Mouse (Mus musculus): Measurements from ENCODE around the gene Zscan20.

Zscan20 gene

DNA sequence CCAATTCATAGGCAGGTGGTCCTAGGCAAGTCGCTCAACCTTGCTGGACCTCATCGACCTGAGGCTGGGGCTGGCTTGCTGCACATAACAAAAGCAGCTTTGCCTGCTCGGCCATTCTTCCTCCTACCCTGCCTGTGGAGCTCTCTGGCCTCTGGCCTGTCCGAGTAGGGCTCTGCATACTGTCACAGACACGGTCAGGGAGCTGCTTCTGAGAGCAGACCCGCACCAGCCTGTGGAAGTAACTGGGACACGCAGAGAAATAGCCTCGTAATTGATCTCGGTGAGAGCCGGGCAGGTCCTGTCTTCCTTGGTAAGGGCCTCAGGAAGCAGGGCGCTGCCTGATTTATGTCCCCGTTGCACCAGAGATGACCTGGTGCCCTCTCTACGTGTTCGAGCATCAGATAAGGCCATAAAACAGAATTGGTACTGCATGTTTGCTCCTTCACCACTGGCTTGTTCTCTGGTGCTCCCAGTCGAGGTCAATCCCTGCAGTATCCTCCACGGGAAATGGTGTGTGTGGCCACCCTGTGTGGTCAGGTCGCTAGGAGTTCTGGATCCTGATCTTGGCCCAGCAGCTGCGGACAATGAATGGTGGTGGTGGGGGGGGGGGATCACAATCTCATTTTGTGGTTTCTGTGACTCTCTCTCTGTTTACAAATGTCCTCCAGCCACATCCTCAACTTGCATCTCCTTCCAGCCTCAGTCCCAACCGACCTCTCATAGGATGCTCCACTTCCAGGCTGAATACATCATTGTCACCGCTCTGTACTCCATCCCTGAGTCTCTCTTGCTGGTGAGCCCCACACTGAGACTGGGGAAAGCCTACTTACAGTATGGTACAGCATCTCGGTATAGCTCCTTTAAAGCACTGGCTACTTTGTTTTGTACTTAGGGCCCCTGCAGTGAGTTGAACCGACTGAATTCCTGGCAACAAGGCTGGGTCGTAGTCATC, 32.1 kb upstream of the Zscan20 start:
- Histone ChIP-seq H3K27me3 (ENCODE audit: insufficient read depth, low read length) (peaks cover 18% of the 10 kb centered on the region; the same call in 1 of the 2 replicates), H3K4me1 (replicated peaks; ENCODE audit: low read depth, low read length) (peaks cover 12% of the 10 kb centered on the region; the same call in 1 of the 2 replicates), H3K36me3 (ENCODE audit: insufficient read depth, low read length) (no peaks in the 10 kb centered on the region), H3K4me3 (replicated peaks; ENCODE audit: low read length) (no peak overlapping the region), H3K9me3 (ENCODE audit: low read length) (no peaks in the 10 kb centered on the region)
- no peak for TF ChIP-seq NANOG (IDR thresholded peaks at IDR 0.05; ENCODE audit: borderline replicate concordance, low read length)
- TF ChIP-seq CTCF (conservative IDR thresholded peaks at IDR 0.05; ENCODE audit: low read length), result no peak
- no peak for TF ChIP-seq POU5F1 (IDR thresholded peaks at IDR 0.05; ENCODE audit: borderline replicate concordance, low read length)

DNA sequence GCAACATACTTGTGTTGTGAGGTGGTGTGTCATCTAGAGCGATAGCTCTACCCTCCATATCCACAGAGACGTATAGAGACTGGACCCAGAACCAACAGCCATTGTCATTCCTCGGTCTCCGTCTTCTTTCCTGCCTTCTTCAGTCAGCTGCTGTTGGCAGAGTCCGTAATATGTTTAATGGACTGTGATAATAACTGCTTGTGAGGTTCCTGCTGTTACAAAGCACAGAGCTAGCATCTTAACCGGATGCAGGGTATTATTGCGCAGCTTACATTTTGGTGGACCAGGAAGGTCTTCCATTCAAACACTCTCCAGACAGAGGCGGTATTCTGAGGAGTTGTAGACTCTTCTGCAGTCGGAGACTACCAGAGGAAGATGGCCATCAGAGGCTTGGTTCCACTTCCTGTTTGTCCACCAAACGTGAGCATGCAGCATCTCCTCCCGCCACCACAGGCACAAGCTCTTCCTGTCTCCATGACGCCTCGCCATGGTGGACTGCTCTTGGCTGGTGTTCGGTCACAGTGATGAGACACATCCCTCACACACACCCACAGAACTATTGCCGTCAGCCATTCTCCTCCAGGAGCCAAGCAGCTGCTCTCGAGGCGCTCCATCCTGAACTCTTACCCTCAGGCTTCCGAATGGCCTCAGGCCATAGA, 28.5 kb upstream of the Zscan20 start:
- H3K27me3 ChIP-seq (ENCODE audit: insufficient read depth, low read length), result 0 out of 2 replicates have a peak, but pooled peaks cover 8% of the 10 kb centered on the region
- no peak overlapping the region for H3K4me3 ChIP-seq (replicated peaks; ENCODE audit: low read length)
- TF ChIP-seq NANOG (IDR thresholded peaks at IDR 0.05; ENCODE audit: borderline replicate concordance, low read length) (no peak), POU5F1 (IDR thresholded peaks at IDR 0.05; ENCODE audit: borderline replicate concordance, low read length) (no peak), CTCF (conservative IDR thresholded peaks at IDR 0.05; ENCODE audit: low read length) (no peak)
- H3K9me3 ChIP-seq (ENCODE audit: low read length), result no peaks in the 10 kb centered on the region
- peaks cover 28% of the 10 kb centered on the region for H3K4me1 ChIP-seq (replicated peaks; ENCODE audit: low read depth, low read length)
- no peaks in the 10 kb centered on the region for H3K36me3 ChIP-seq (ENCODE audit: insufficient read depth, low read length)

DNA sequence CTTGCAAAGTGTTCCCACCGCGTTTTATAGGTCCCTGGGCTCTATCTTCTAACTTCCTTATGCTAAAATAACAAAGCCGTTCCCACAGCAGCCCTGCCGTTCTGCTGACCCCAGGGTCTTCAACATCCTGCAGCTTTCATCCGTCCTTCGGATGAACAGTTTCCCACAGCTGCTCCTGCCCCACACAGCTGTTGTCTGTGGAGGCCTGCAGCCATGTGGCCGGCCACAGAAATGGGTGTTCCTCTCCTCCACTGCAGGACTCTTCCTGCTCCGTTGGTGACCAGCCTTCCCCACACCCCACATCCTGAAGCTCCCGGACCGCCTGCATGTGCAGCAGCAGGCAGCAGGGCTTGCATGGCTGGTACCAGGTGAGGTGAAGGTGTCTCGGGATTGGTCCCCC, 27.4 kb upstream of the Zscan20 start:
- Histone ChIP-seq H3K27me3 (ENCODE audit: insufficient read depth, low read length) (0 out of 2 replicates have a peak, but pooled peaks cover 7% of the 10 kb centered on the region), H3K4me1 (replicated peaks; ENCODE audit: low read depth, low read length) (peaks cover 25% of the 10 kb centered on the region), H3K36me3 (ENCODE audit: insufficient read depth, low read length) (no peaks in the 10 kb centered on the region), H3K4me3 (replicated peaks; ENCODE audit: low read length) (no peak overlapping the region), H3K9me3 (ENCODE audit: low read length) (no peaks in the 10 kb centered on the region)
- TF ChIP-seq POU5F1 (IDR thresholded peaks at IDR 0.05; ENCODE audit: borderline replicate concordance, low read length) (no peak), CTCF (conservative IDR thresholded peaks at IDR 0.05; ENCODE audit: low read length) (no peak), NANOG (IDR thresholded peaks at IDR 0.05; ENCODE audit: borderline replicate concordance, low read length) (no peak)

DNA sequence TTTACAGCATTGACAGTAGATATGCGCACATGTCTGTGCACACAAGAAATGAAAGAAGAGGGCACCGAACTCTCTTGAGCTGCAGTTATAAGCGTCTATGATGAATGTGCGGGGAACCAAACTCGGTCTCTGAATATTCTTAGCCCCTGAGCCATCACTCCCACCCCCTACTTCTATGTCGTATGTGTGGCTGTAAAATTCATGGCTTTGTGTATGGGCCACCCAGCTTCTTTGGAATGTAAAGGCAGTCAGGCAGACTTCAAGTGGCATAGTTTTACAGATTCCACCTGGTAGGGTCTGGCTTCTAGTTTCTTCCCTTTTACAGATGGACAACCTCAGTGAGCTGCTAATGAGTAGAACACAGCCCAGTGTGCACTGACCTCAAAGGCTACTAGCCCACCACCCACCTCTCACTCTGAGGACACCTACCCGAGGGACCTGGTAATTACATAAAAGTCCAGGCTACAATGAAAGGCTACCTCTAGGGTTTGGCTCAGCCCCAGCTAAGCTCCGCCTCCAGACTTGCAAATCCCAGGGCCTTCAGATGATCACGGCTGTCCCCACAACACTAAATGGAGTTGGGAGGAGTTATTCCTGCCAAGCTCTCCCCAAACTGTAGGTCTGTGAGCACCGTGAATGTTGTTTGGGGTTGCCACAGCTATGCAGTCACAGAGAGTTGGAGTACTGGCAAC, 26.1 kb upstream of the Zscan20 start:
- no peak overlapping the region for H3K4me3 ChIP-seq (replicated peaks; ENCODE audit: low read length)
- TF ChIP-seq CTCF (conservative IDR thresholded peaks at IDR 0.05; ENCODE audit: low read length) (no peak), POU5F1 (IDR thresholded peaks at IDR 0.05; ENCODE audit: borderline replicate concordance, low read length) (no peak)

DNA sequence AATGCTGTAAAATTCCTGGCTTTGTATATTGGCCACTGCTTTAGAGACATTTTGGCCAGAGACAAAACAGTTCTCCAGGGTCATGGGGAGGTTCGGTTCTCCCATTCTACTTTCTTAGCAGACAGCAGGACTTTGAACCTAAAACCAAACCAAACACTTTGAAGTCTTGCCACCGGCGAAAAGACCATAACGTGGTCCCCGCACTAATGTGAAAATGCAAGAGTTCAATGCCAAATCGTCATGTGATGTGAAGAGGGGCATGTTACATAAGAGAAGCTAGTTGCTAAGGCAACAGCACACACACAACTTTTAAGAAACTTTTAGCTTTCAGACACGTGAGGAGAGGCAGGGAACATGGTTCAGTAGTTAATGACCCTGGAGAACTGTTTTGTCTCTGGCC, 25.6 kb upstream of the Zscan20 start:
- Histone ChIP-seq H3K4me3 (replicated peaks; ENCODE audit: low read length) (no peak overlapping the region), H3K27me3 (ENCODE audit: insufficient read depth, low read length) (peaks cover 18% of the 10 kb centered on the region; the same call in 1 of the 2 replicates), H3K9me3 (ENCODE audit: low read length) (no peaks in the 10 kb centered on the region), H3K4me1 (replicated peaks; ENCODE audit: low read depth, low read length) (peaks cover 25% of the 10 kb centered on the region), H3K36me3 (ENCODE audit: insufficient read depth, low read length) (no peaks in the 10 kb centered on the region)
- TF ChIP-seq NANOG (IDR thresholded peaks at IDR 0.05; ENCODE audit: borderline replicate concordance, low read length) (no peak), CTCF (conservative IDR thresholded peaks at IDR 0.05; ENCODE audit: low read length) (no peak), POU5F1 (IDR thresholded peaks at IDR 0.05; ENCODE audit: borderline replicate concordance, low read length) (no peak)

More for the DNA sequence above, 26.1 kb upstream of the Zscan20 start:
- Histone ChIP-seq H3K27me3 (ENCODE audit: insufficient read depth, low read length) (peaks cover 16% of the 10 kb centered on the region; the same call in 1 of the 2 replicates), H3K4me1 (replicated peaks; ENCODE audit: low read depth, low read length) (peaks cover 25% of the 10 kb centered on the region), H3K9me3 (ENCODE audit: low read length) (no peaks in the 10 kb centered on the region), H3K36me3 (ENCODE audit: insufficient read depth, low read length) (no peaks in the 10 kb centered on the region)

DNA sequence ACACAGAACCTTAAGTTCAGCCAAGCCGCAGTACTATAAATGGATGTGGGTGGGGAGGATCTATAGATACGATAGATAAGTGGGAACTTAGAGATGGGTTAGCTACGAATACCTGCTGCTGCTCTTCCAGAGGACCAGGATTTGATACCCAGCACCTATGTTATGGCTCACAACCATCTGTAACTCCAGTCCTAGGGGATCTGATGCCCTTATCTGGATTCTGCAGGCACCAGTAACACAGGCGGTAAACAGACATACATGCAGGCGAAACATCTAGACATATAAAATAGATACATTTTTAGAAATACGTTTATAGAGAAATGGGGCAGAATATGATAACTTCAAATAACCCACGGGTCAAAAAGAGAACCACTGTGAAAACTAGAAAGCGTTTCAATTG, 11.2 kb upstream of the Zscan20 start:
- H3K4me3 ChIP-seq (replicated peaks; ENCODE audit: low read length), result no peak overlapping the region
- no peaks in the 10 kb centered on the region for H3K36me3 ChIP-seq (ENCODE audit: insufficient read depth, low read length)
- H3K4me1 ChIP-seq (replicated peaks; ENCODE audit: low read depth, low read length), result peaks cover 11% of the 10 kb centered on the region; the same call in 1 of the 2 replicates
- TF ChIP-seq CTCF (conservative IDR thresholded peaks at IDR 0.05; ENCODE audit: low read length), result no peak
- no peak for TF ChIP-seq POU5F1 (IDR thresholded peaks at IDR 0.05; ENCODE audit: borderline replicate concordance, low read length)
- no peak for TF ChIP-seq NANOG (IDR thresholded peaks at IDR 0.05; ENCODE audit: borderline replicate concordance, low read length)
- H3K27me3 ChIP-seq (ENCODE audit: insufficient read depth, low read length), result peaks cover 29% of the 10 kb centered on the region
- H3K9me3 ChIP-seq (ENCODE audit: low read length), result peaks cover 44% of the 10 kb centered on the region

DNA sequence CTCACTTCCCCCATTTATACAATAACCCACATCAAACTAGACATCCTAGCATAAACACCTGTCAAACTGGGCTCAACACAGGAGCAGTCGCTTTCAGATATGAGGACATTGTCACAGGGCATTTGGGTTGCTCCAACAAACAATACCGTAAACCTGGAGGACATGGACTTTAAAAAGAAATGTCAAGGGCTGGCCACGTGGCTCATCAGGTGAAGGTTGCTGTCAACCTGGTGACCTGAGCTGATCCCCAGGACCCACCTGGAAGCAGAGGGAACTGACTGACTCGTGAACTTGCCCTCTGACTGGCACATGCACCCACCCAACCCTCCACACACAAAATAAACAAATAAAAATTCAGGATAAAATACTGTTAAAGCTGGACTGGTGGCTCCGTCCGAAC, 10.7 kb upstream of the Zscan20 start:
- H3K4me1 ChIP-seq (replicated peaks; ENCODE audit: low read depth, low read length), result peaks cover 11% of the 10 kb centered on the region; the same call in 1 of the 2 replicates
- H3K36me3 ChIP-seq (ENCODE audit: insufficient read depth, low read length), result no peaks in the 10 kb centered on the region
- H3K9me3 ChIP-seq (ENCODE audit: low read length), result peaks cover 39% of the 10 kb centered on the region
- peaks cover 29% of the 10 kb centered on the region for H3K27me3 ChIP-seq (ENCODE audit: insufficient read depth, low read length)
- no peak for TF ChIP-seq NANOG (IDR thresholded peaks at IDR 0.05; ENCODE audit: borderline replicate concordance, low read length)
- no peak for TF ChIP-seq POU5F1 (IDR thresholded peaks at IDR 0.05; ENCODE audit: borderline replicate concordance, low read length)
- TF ChIP-seq CTCF (conservative IDR thresholded peaks at IDR 0.05; ENCODE audit: low read length), result no peak
- H3K4me3 ChIP-seq (replicated peaks; ENCODE audit: low read length), result no peak overlapping the region

DNA sequence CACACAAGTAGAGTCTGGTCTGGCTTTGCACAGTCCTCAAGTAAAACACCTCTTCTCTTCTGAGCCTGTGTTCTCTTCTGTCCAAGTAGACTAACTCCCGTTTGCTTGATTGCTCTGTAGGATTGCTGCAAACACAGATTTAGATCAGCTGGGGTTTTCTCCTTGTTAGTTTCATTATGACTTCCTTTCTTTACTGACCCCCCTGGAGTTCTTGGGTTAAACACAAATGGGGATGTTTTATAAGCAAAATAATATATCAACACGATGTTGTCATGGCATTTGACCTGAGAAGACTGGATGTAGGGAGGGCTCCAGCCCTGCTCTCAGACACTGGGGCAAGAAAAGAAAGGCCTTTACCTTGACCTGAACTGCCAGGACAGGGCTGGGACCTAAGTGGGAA, 9.1 kb upstream of the Zscan20 start:
- Histone ChIP-seq H3K4me3 (replicated peaks; ENCODE audit: low read length) (no peak overlapping the region), H3K9me3 (ENCODE audit: low read length) (peaks cover 23% of the 10 kb centered on the region), H3K27me3 (ENCODE audit: insufficient read depth, low read length) (peaks cover 34% of the 10 kb centered on the region), H3K4me1 (replicated peaks; ENCODE audit: low read depth, low read length) (peaks cover 11% of the 10 kb centered on the region; the same call in 1 of the 2 replicates), H3K36me3 (ENCODE audit: insufficient read depth, low read length) (no peaks in the 10 kb centered on the region)
- TF ChIP-seq NANOG (IDR thresholded peaks at IDR 0.05; ENCODE audit: borderline replicate concordance, low read length), result no peak
- TF ChIP-seq POU5F1 (IDR thresholded peaks at IDR 0.05; ENCODE audit: borderline replicate concordance, low read length), result no peak
- no peak for TF ChIP-seq CTCF (conservative IDR thresholded peaks at IDR 0.05; ENCODE audit: low read length)
